Mouse (Mus musculus) T-helper 2 cell (primary cell): ENCODE measurements around the gene Specc1l.

Source experiments
- in situ Hi-C: fragments of 300-600 bp; cut with MboI, MseI; formaldehyde crosslinking; loops from one replicate; pipeline ENCODE4 v1.15.1; 2025; ENCODE audit warnings: high pct_unique_total_duplicates

Gene Specc1l

GRCm38 (mm10) chr10:75222611-75222998, 10.7 kb downstream of the Specc1l start:
- in situ Hi-C loops, result loop anchor here (5.0 kb wide), 1 partner anchor 215 kb away; no protein-coding TSS in a partner anchor

GRCm38 (mm10) chr10:75224154-75224553, 12.3 kb downstream of the Specc1l start:
- in situ Hi-C loops, result loop anchor here (5.0 kb wide), 1 partner anchor 213 kb away; no protein-coding TSS in a partner anchor

- in situ Hi-C loops, result loop anchor here (5.0 kb wide), 1 partner anchor 213 kb away; no protein-coding TSS in a partner anchor
Measured at GRCm38 (mm10) chr10:75224630-75225029, 12.8 kb downstream of the Specc1l start.

GRCm38 (mm10) chr10:75227381-75227780, 15.5 kb downstream of the Specc1l start:
- in situ Hi-C loops, result no loop called here

GRCm38 (mm10) chr10:75230572-75230971, 18.7 kb downstream of the Specc1l start:
- in situ Hi-C loops, result no loop called here

- in situ Hi-C loops, result no loop called here
Measured at GRCm38 (mm10) chr10:75231876-75232275, 20.0 kb downstream of the Specc1l start.

GRCm38 (mm10) chr10:75232612-75233155, 20.8 kb downstream of the Specc1l start:
- in situ Hi-C loops, result no loop called here

- in situ Hi-C loops, result no loop called here
Measured at GRCm38 (mm10) chr10:75233489-75233888, 21.6 kb downstream of the Specc1l start.

GRCm38 (mm10) chr10:75235726-75236125, 23.9 kb downstream of the Specc1l start:
- in situ Hi-C loops, result no loop called here

GRCm38 (mm10) chr10:75236156-75236555, 24.3 kb downstream of the Specc1l start:
- in situ Hi-C loops, result no loop called here

- in situ Hi-C loops, result no loop called here
Measured at GRCm38 (mm10) chr10:75237166-75237565, 25.3 kb downstream of the Specc1l start.

GRCm38 (mm10) chr10:75240583-75241250, 28.8 kb downstream of the Specc1l start:
- in situ Hi-C loops, result no loop called here

- in situ Hi-C loops, result loop anchor here (5.0 kb wide), 1 partner anchor 64 kb away; no protein-coding TSS in a partner anchor
Measured at GRCm38 (mm10) chr10:75245806-75246205, 33.9 kb downstream of the Specc1l start.

GRCm38 (mm10) chr10:75246331-75246730, 34.5 kb downstream of the Specc1l start:
- in situ Hi-C loops, result loop anchor here (5.0 kb wide), 1 partner anchor 64 kb away; no protein-coding TSS in a partner anchor

- in situ Hi-C loops, result no loop called here
Measured at GRCm38 (mm10) chr10:75251011-75251410, 39.1 kb downstream of the Specc1l start.

GRCm38 (mm10) chr10:75252301-75253022, 40.6 kb downstream of the Specc1l start:
- in situ Hi-C loops, result no loop called here

- in situ Hi-C loops, result no loop called here
Measured at GRCm38 (mm10) chr10:75255091-75255490, 43.2 kb downstream of the Specc1l start.

GRCm38 (mm10) chr10:75257401-75257800, 45.5 kb downstream of the Specc1l start:
- in situ Hi-C loops, result no loop called here

- in situ Hi-C loops, result no loop called here
Measured at GRCm38 (mm10) chr10:75258241-75258640, 46.4 kb downstream of the Specc1l start.

GRCm38 (mm10) chr10:75261268-75261667, 49.4 kb downstream of the Specc1l start:
- in situ Hi-C loops, result no loop called here

GRCm38 (mm10) chr10:75264993-75265555, 53.2 kb downstream of the Specc1l start:
- in situ Hi-C loops, result no loop called here

- in situ Hi-C loops, result no loop called here
Measured at GRCm38 (mm10) chr10:75273020-75273419, 61.1 kb downstream of the Specc1l start.
